Mouse (Mus musculus) lung, embryonic 16.5 days (tissue): ENCODE measurements around the gene Rhox2c. TPM values are rescaled to one million over a fixed set of nuclear protein-coding genes. Genes with fewer than 3 reads are reported as not detected.
"Not testable (repeated sequence)": the region's sequence is repeated elsewhere in the genome, so short reads cannot be mapped to it uniquely, and the experiment has no call there.

Experiments
- ATAC-seq: fragments of 200-750 bp; cut with Nextera tagmentation; 2 replicates; pipeline ENCODE4 v1.8.0; 2017; ENCODE audit warnings: low read depth, mild to moderate bottlenecking, moderate library complexity
- H3K27ac ChIP-seq: fragments of 300-500 bp; sonication (generic); 2 replicates; pipeline ENCODE4 v1.5.1; 2014; ENCODE audit warnings: mild to moderate bottlenecking, control low read depth, low read length
- H3K27me3 ChIP-seq: fragments of 300-500 bp; sonication (generic); 2 replicates; pipeline ENCODE4 v1.6.1; 2014; ENCODE audit warnings: low read depth, low read length, mixed read lengths; ENCODE audit not compliant: control insufficient read depth, insufficient read depth
- H3K36me3 ChIP-seq: fragments of 300-500 bp; sonication (generic); 2 replicates; pipeline ENCODE4 v1.6.1; 2014; ENCODE audit warnings: low read length; ENCODE audit not compliant: control insufficient read depth, insufficient read depth
- H3K4me1 ChIP-seq: fragments of 300-500 bp; sonication (generic); replicated peaks from 2 replicates; pipeline ENCODE4 v1.6.1; 2014; ENCODE audit warnings: low read length, mixed read lengths; ENCODE audit not compliant: control insufficient read depth, insufficient read depth
- H3K4me2 ChIP-seq: fragments of 300-500 bp; sonication (generic); 2 replicates; pipeline ENCODE4 v1.6.1; 2014; ENCODE audit warnings: low read depth, low read length, control low read depth
- H3K4me3 ChIP-seq: fragments of 300-500 bp; sonication (generic); 2 replicates; pipeline ENCODE4 v1.5.1; 2014; ENCODE audit warnings: mild to moderate bottlenecking, low read length, control low read depth
- H3K9ac ChIP-seq: fragments of 300-500 bp; sonication (generic); 2 replicates; pipeline ENCODE4 v1.6.1; 2014; ENCODE audit warnings: low read length, control low read depth
- H3K9me3 ChIP-seq: fragments of 300-500 bp; sonication (generic); 2 replicates; pipeline ENCODE4 v1.6.1; 2016; ENCODE audit warnings: low read length; ENCODE audit not compliant: control insufficient read depth
- WGBS: fragments of 180-500 bp; shearing (Covaris S2); extraction: QIAGEN DNeasy Blood & Tissue Kit; methylation state at CpG from one replicate; pipeline ENCODE4 v1.1.7; 2014; 5-methylcytosine and 5-hydroxymethylcytosine counted together
- polyA plus RNA-seq: library from polyadenylated mRNA; unstranded; fragments of >200 nt; fragmentation: Nextera tagmentation; extraction: Ambion mirVana; gene quantifications from 2 replicates; pipeline ENCODE4 v1.2.1, GENCODE M21; 2015

Gene Rhox2c
- polyA plus RNA-seq, result not detected in 2 replicates

- H3K27me3 ChIP-seq, H3K9me3 ChIP-seq, H3K4me1 ChIP-seq, ATAC-seq, H3K9ac ChIP-seq, H3K27ac ChIP-seq, H3K36me3 ChIP-seq, H3K4me2 ChIP-seq, H3K4me3 ChIP-seq: not testable (repeated sequence)
- 98% methylated on average over 7 of the region's 10 CpGs for WGBS
Observed at GRCm38 (mm10) chrX:37453380-37453779, at the start of gene Rhox2c. Gene Rhox2c (plus strand): TSS chrX:37453680.

- WGBS, result no CpG with 5 or more reads among the region's 9 CpGs
- H3K4me3 ChIP-seq, H3K4me1 ChIP-seq, H3K27ac ChIP-seq, H3K36me3 ChIP-seq, H3K4me2 ChIP-seq, H3K9ac ChIP-seq, H3K9me3 ChIP-seq, H3K27me3 ChIP-seq, ATAC-seq: not testable (repeated sequence)
Observed at GRCm38 (mm10) chrX:37411767-37412166, 41.7 kb upstream of the Rhox2c start, which contains the start of gene Rhox2b. Gene Rhox2b (plus strand): TSS chrX:37412067.

- H3K27me3 ChIP-seq, H3K4me1 ChIP-seq, H3K9ac ChIP-seq, H3K36me3 ChIP-seq, H3K9me3 ChIP-seq, ATAC-seq, H3K4me3 ChIP-seq, H3K4me2 ChIP-seq, H3K27ac ChIP-seq: not testable (repeated sequence)
- WGBS, result 83% methylated on average over 14 of the region's 15 CpGs
Observed at GRCm38 (mm10) chrX:37432194-37432593, 21.3 kb upstream of the Rhox2c start, which contains the start of gene Rhox4b. Gene Rhox4b (plus strand): TSS chrX:37432494.

- not testable (repeated sequence) for H3K36me3 ChIP-seq, H3K9me3 ChIP-seq, ATAC-seq, H3K27me3 ChIP-seq, H3K4me1 ChIP-seq, H3K4me2 ChIP-seq, H3K4me3 ChIP-seq, H3K27ac ChIP-seq, H3K9ac ChIP-seq
- WGBS, result 89% methylated on average over 3 of the region's 4 CpGs
Observed at GRCm38 (mm10) chrX:37458285-37458684, 4.8 kb downstream of the Rhox2c start, which contains the start of gene Rhox3c. Gene Rhox3c (plus strand): TSS chrX:37458585.

GRCm38 (mm10) chrX:37480037-37480436 lies 26.6 kb downstream of the Rhox2c start, which contains the start of gene Rhox4c:
Gene Rhox4c (plus strand): TSS chrX:37480337.
- H3K36me3 ChIP-seq, H3K4me3 ChIP-seq, H3K9ac ChIP-seq, H3K27ac ChIP-seq, H3K4me2 ChIP-seq, H3K27me3 ChIP-seq, H3K4me1 ChIP-seq, H3K9me3 ChIP-seq, ATAC-seq: not testable (repeated sequence)
- WGBS, result 89% methylated on average over 14 of the region's 14 CpGs

- not testable (repeated sequence) for H3K9ac ChIP-seq, H3K27ac ChIP-seq, H3K9me3 ChIP-seq, H3K4me2 ChIP-seq, H3K27me3 ChIP-seq, H3K4me1 ChIP-seq, H3K4me3 ChIP-seq, ATAC-seq, H3K36me3 ChIP-seq
- 91% methylated on average over 13 of the region's 18 CpGs for WGBS
Observed at GRCm38 (mm10) chrX:37514059-37514458, 60.6 kb downstream of the Rhox2c start, which contains the start of gene Rhox4d. Gene Rhox4d (plus strand): TSS chrX:37514359.

Other genes starting within 250 kb of the Rhox2c start
- not detected in 2 replicates for gene Gm9, start 242.6 kb upstream of the Rhox2c start, polyA plus RNA-seq
- not detected in 2 replicates for gene Rhox1, start 231.4 kb upstream of the Rhox2c start, polyA plus RNA-seq
- not detected in 2 replicates for gene Rhox2a, start 208.7 kb upstream of the Rhox2c start, polyA plus RNA-seq
- gene Rhox3a, start 203.8 kb upstream of the Rhox2c start, polyA plus RNA-seq, result not detected in 2 replicates
- gene Rhox4a, start 188.3 kb upstream of the Rhox2c start, polyA plus RNA-seq, result 0.13 TPM in 1 of 2 replicates, not detected in the other
- not detected in 2 replicates for gene Rhox3a2, start 73.7 kb upstream of the Rhox2c start, polyA plus RNA-seq
- gene Rhox4a2, start 62.8 kb upstream of the Rhox2c start, polyA plus RNA-seq, result 0.28 and 0.47 TPM in 2 replicates
- gene Rhox2b, start 41.6 kb upstream of the Rhox2c start, polyA plus RNA-seq, result not detected in 2 replicates
- gene Rhox4b, start 21.2 kb upstream of the Rhox2c start, polyA plus RNA-seq, result 0.30 TPM in 1 of 2 replicates, not detected in the other
- gene Rhox3c, start 4.9 kb downstream of the Rhox2c start, polyA plus RNA-seq, result not detected in 2 replicates
- not detected in 2 replicates for gene Rhox4c, start 26.7 kb downstream of the Rhox2c start, polyA plus RNA-seq
- gene Rhox2d, start 39.7 kb downstream of the Rhox2c start, polyA plus RNA-seq, result not detected in 2 replicates
- gene Rhox4d, start 60.7 kb downstream of the Rhox2c start, polyA plus RNA-seq, result not detected in 2 replicates
- not detected in 2 replicates for gene Rhox2e, start 76.8 kb downstream of the Rhox2c start, polyA plus RNA-seq
- not detected in 2 replicates for gene Rhox3e, start 88.3 kb downstream of the Rhox2c start, polyA plus RNA-seq
- gene Rhox4e, start 103.7 kb downstream of the Rhox2c start, polyA plus RNA-seq, result not detected in 2 replicates
- not detected in 2 replicates for gene Rhox2f, start 117.7 kb downstream of the Rhox2c start, polyA plus RNA-seq
- not detected in 2 replicates for gene Rhox3f, start 127.3 kb downstream of the Rhox2c start, polyA plus RNA-seq
- not detected in 2 replicates for gene Rhox4f, start 154.0 kb downstream of the Rhox2c start, polyA plus RNA-seq
- gene Rhox3g, start 174.9 kb downstream of the Rhox2c start, polyA plus RNA-seq, result not detected in 2 replicates
- gene Rhox2g, start 189.8 kb downstream of the Rhox2c start, polyA plus RNA-seq, result not detected in 2 replicates
- gene Rhox4g, start 197.6 kb downstream of the Rhox2c start, polyA plus RNA-seq, result not detected in 2 replicates
- not detected in 2 replicates for gene Rhox3h, start 215.1 kb downstream of the Rhox2c start, polyA plus RNA-seq
- gene Rhox2h, start 219.6 kb downstream of the Rhox2c start, polyA plus RNA-seq, result not detected in 2 replicates